Mouse (Mus musculus): ENCODE data around the gene Epb41l2. TPM values are rescaled to one million over a fixed set of nuclear protein-coding genes. Genes with fewer than 3 reads are reported as not detected.

The Epb41l2 gene
- polyA plus RNA-seq, 1 experiment from 2014 or later, result 16.2 TPM

DNA sequence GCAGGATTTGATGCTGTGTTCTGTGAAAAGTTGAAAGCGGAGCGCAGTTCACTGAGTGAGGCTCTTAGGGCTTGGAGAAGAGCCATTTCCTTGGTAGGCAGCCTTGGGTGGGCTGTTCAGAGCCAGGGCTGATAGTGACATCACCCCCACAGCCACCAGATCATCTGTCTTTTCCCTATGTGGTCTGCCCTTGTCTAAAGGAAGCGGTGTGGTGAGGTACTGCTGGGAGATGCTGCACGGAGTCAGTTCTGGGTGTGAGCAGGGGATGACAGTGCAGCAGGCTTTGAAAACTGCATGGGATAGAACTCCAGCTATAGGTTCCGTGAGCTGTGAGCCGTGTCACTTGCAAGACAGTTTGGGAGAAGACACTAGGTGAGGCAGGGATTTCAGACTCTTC, 45.1 kb downstream of the Epb41l2 start:
- no peak for ATAC-seq
- Histone ChIP-seq H3K27ac (no peak overlapping the region), H3K27me3 (replicated peaks) (no peaks in the 10 kb centered on the region), H3K9ac (no peak overlapping the region), H3K4me3 (no peak overlapping the region), H3K4me2 (no peak overlapping the region), H3K9me3 (replicated peaks) (no peaks in the 10 kb centered on the region), H3K36me3 (no peaks in the 10 kb centered on the region), H3K4me1 (peaks cover 20% of the 10 kb centered on the region)
- 43% methylated on average over 6 of the region's 6 CpGs for WGBS (ENCODE audit: insufficient replicate concordance)

DNA sequence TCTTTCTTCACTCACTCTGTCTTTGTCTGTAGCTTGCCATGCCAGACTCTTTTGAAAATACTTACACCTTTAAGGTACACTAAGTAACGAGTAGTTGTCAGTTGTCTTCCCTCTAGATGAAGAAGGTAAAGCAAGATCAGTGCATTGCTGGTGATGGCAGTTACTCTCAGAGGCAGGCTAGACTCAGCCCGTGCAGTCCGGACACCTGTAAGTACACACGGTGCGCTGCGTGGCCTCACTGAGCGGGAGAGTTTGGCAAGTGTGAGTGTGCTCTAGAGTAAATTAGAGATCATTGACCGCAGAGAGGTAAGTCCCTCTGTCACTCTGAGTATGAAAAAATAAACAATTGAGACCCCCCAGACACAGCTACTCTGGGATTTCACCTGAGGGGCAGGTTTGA, 46.0 kb downstream of the Epb41l2 start:
- no peak overlapping the region for H3K4me3 ChIP-seq
- no peak overlapping the region for H3K27ac ChIP-seq
- no peak overlapping the region for H3K9ac ChIP-seq
- no peaks in the 10 kb centered on the region for H3K27me3 ChIP-seq (replicated peaks)
- WGBS (ENCODE audit: insufficient replicate concordance), result 84% methylated on average over 8 of the region's 8 CpGs
- H3K4me1 ChIP-seq, result peaks cover 16% of the 10 kb centered on the region
- no peak for ATAC-seq
- H3K36me3 ChIP-seq, result no peaks in the 10 kb centered on the region
- H3K9me3 ChIP-seq (replicated peaks), result no peaks in the 10 kb centered on the region
- H3K4me2 ChIP-seq, result no peak overlapping the region

DNA sequence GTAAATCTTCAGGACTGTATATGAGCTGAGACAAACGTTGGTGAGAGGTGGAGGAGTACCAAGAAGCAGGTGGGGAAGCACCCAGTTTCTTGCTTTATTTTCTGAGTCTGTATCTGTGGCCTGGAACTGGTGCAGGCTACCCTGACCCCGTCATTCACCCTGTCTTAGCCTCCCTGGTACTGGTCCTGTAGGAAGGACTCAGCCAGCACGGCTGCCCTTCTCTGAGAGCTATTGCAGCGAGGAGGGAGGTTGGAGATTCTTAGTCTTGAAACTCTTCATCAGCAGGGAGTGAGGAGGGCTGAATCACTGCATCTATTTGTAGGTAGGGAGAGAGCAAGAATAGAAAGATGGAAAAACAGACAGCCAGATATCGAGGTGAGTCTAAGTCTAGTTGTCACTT, 47.1 kb downstream of the Epb41l2 start:
- 65% methylated on average over 5 of the region's 5 CpGs for WGBS (ENCODE audit: insufficient replicate concordance)
- no peak overlapping the region for H3K4me3 ChIP-seq
- no peaks in the 10 kb centered on the region for H3K9me3 ChIP-seq (replicated peaks)
- no peak overlapping the region for H3K27ac ChIP-seq
- H3K27me3 ChIP-seq (replicated peaks), result no peaks in the 10 kb centered on the region
- ATAC-seq, result no peak
- H3K36me3 ChIP-seq, result no peaks in the 10 kb centered on the region
- peaks cover 11% of the 10 kb centered on the region for H3K4me1 ChIP-seq
- H3K9ac ChIP-seq, result no peak overlapping the region
- no peak overlapping the region for H3K4me2 ChIP-seq

DNA sequence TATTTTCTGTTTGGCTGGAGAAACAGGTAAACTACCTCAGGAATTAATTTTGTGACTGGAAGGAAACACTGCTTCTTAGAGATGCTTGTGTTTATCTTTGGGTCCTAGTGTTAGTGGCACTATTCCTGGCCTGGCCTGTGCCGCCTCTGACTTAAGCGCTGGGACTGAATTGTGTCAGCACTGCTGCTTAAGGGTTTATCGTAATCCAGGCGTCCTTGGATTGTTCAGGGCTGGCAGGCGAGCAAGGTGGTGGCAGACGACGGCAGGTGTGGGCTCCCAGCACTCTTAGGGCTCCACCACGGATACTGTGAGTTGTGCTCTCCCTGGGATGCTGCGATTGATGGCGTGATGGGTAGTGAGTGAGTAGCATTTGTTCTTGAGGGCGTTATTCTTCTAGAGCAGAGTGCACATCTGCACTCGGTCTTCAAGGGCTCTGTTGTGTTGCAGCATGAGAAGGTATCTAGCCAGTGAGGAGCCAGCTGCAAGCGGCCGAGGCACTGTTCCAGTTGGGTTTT, 48.6 kb downstream of the Epb41l2 start:
- Histone ChIP-seq H3K9me3 (replicated peaks) (no peaks in the 10 kb centered on the region), H3K27ac (no peak overlapping the region), H3K4me3 (no peak overlapping the region), H3K4me2 (no peak overlapping the region), H3K27me3 (replicated peaks) (no peaks in the 10 kb centered on the region), H3K4me1 (peaks cover 11% of the 10 kb centered on the region), H3K9ac (no peak overlapping the region), H3K36me3 (no peaks in the 10 kb centered on the region)
- WGBS (ENCODE audit: insufficient replicate concordance), result 77% methylated on average over 14 of the region's 14 CpGs
- no peak for ATAC-seq

DNA sequence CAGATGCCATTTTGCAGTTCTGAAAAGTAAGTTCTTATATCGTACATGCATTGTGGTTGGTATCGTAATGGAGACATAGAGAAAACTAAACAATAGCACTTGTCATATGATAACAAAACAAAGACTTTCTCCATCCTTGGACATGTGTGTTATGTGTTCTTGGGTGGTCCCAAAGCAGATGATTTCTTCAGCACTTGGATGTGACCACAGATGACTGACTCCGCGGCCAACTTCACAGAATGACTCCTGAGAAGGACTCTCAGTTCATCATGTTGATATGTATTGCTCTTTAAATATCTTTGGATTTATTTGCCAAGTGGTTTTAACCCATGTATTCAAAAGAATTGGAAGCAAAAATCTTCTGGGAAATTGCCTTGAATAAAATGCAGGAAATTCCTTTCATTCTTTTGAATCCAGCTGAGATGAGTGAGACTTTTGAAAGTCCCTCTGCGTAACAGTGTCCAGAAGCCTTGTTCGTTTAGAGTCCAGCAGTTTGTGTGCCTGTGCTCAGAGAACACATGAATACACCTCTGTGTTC, 52.3 kb downstream of the Epb41l2 start:
- ATAC-seq, result no peak
- Histone ChIP-seq H3K4me3 (no peak overlapping the region), H3K4me1 (peaks cover 12% of the 10 kb centered on the region), H3K27me3 (replicated peaks) (no peaks in the 10 kb centered on the region), H3K9ac (no peak overlapping the region), H3K27ac (no peak overlapping the region), H3K9me3 (replicated peaks) (no peaks in the 10 kb centered on the region), H3K4me2 (no peak overlapping the region), H3K36me3 (no peaks in the 10 kb centered on the region)
- 76% methylated on average over 6 of the region's 6 CpGs for WGBS (ENCODE audit: insufficient replicate concordance)

DNA sequence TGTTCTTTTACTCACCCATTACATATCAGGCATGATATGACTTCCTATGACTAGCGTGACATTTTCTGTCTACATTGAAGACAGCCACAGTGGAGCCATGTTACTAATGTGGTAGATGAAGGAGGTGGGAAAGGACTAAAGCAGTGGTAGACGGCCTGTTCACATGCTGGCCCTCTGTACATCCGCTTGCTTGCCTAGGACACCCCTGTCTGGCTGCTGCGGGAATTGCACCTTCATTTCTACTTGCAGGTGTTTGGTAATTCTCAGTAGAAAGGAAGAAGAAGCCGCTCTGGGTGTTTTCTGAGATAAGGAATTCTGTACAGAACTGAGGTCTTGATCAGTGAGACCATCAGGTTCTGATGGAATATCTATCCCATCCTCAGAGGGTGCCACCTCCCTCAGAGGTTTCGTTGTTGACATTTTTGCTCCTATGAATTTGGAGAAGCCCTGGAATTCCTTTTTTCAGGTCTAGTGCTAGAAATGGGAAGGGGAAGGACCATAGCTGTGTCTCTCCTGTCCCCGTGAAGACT, 55.7 kb downstream of the Epb41l2 start:
- ATAC-seq, result peak; percentile 73
- no peak overlapping the region for H3K9ac ChIP-seq
- H3K4me3 ChIP-seq, result no peak overlapping the region
- H3K4me1 ChIP-seq, result peaks cover 12% of the 10 kb centered on the region
- H3K36me3 ChIP-seq, result no peaks in the 10 kb centered on the region
- H3K27ac ChIP-seq, result no peak overlapping the region
- no peaks in the 10 kb centered on the region for H3K27me3 ChIP-seq (replicated peaks)
- H3K4me2 ChIP-seq, result no peak overlapping the region
- 45% methylated on average over 7 of the region's 7 CpGs for WGBS (ENCODE audit: insufficient replicate concordance)
- no peaks in the 10 kb centered on the region for H3K9me3 ChIP-seq (replicated peaks)

DNA sequence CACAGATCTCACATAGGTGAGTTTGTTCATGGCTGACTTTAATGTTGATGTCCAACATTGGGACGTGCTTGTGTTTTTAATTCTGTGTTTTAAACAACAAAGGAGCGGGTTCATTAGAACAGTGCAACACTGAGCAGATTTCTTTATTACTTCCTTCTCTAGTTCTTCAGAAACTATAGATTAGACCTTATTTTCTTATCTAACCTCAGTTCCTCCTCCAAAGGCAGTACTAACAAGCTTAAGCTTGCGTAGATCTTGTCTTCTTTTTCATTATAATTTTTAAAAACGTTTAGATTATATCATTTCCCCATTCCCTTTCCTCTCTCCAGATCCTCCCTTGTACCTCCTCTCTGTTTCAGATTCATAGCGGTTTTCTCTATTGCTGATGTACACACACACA, 57.1 kb downstream of the Epb41l2 start:
- no peaks in the 10 kb centered on the region for H3K9me3 ChIP-seq (replicated peaks)
- no peak overlapping the region for H3K4me2 ChIP-seq
- peaks cover 12% of the 10 kb centered on the region for H3K4me1 ChIP-seq
- no peaks in the 10 kb centered on the region for H3K36me3 ChIP-seq
- no peak overlapping the region for H3K27ac ChIP-seq
- H3K9ac ChIP-seq, result no peak overlapping the region
- no peak overlapping the region for H3K4me3 ChIP-seq
- H3K27me3 ChIP-seq (replicated peaks), result no peaks in the 10 kb centered on the region
- 66% methylated on average over 5 of the region's 5 CpGs for WGBS (ENCODE audit: insufficient replicate concordance)
- no peak for ATAC-seq

DNA sequence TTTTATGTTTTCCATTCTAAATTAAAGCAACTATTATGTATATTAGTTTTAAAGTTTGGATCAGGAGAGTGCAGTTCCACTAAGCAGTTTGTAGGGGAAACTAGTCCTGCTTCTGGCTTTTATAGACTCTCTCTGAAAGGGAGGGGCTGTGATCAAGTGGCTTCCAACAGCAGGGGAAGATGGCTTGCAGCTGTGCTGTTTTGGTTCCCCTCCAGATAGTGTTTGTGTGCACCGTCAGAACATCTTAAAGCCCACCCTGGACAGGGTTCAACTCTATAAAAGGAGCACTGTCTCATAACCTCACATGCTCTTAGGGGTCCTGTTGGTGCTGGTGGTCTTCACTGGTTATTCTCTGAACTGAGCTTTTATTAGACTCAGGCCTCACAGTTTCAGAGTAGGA, 66.5 kb downstream of the Epb41l2 start:
- no peak for ATAC-seq
- 17% methylated on average over 1 of the region's 1 CpGs for WGBS (ENCODE audit: insufficient replicate concordance)

DNA sequence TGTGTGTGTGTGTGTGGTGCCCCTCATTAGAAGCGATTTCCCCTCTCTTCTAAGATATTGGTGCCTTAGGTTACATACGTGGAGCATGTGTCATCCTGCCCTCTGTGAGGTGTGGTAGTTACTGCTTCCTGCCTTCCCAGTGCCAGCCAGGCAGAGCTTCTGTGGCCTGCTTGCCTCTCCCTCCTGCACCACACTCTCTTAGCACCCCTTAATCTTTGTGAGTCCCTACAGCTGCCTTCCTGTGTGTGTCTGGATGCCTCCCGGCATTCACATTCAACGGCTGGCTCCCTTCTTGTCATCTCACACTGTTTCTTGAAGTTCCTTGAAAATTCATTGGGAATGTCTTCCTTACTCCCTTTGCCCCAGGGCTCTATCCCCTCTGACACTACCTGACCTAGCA, 67.2 kb downstream of the Epb41l2 start:
- Histone ChIP-seq H3K4me3 (no peak overlapping the region), H3K36me3 (no peaks in the 10 kb centered on the region)

More for the DNA sequence above, 66.5 kb downstream of the Epb41l2 start:
- Histone ChIP-seq H3K4me3 (no peak overlapping the region), H3K4me2 (no peak overlapping the region), H3K36me3 (no peaks in the 10 kb centered on the region), H3K4me1 (peaks cover 33% of the 10 kb centered on the region), H3K27ac (no peak overlapping the region), H3K27me3 (replicated peaks) (no peaks in the 10 kb centered on the region), H3K9ac (no peak overlapping the region), H3K9me3 (replicated peaks) (no peaks in the 10 kb centered on the region)

DNA sequence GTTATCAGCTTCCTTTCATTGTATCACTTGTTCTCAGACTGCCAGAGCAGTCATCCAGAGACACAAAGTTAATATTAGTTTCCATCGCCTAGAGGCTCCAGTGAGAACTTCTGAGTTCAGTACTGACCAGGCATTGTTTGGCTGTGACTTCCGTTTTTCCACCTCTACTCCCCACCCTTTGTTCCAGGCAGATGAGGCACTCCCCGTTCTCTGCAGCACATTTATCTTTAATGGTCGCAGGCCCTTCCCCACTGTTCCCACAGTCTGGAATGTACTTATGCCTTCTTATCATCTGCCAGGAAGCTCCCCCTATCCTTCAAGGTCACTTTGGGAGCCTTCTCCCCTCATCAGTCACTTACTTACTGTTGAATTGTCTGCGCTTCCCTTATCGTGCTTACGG, 67.9 kb downstream of the Epb41l2 start:
- peaks cover 41% of the 10 kb centered on the region for H3K4me1 ChIP-seq
- no peaks in the 10 kb centered on the region for H3K36me3 ChIP-seq
- WGBS (ENCODE audit: insufficient replicate concordance), result 23% methylated on average over 7 of the region's 7 CpGs
- peak overlapping the region; percentile 14; the same call in 1 of the 2 replicates for H3K4me2 ChIP-seq
- no peak overlapping the region for H3K4me3 ChIP-seq
- H3K27me3 ChIP-seq (replicated peaks), result no peaks in the 10 kb centered on the region
- no peak overlapping the region for H3K27ac ChIP-seq
- H3K9me3 ChIP-seq (replicated peaks), result no peaks in the 10 kb centered on the region
- no peak for ATAC-seq
- H3K9ac ChIP-seq, result no peak overlapping the region

More for the DNA sequence above, 67.2 kb downstream of the Epb41l2 start:
- no peaks in the 10 kb centered on the region for H3K9me3 ChIP-seq (replicated peaks)
- 37% methylated on average over 4 of the region's 4 CpGs for WGBS (ENCODE audit: insufficient replicate concordance)
- H3K9ac ChIP-seq, result no peak overlapping the region
- H3K4me1 ChIP-seq, result peaks cover 38% of the 10 kb centered on the region
- H3K27me3 ChIP-seq (replicated peaks), result no peaks in the 10 kb centered on the region
- no peak overlapping the region for H3K27ac ChIP-seq
- no peak for ATAC-seq
- H3K4me2 ChIP-seq, result 0 out of 2 replicates have a peak overlapping the region, but pooled peaks have one; percentile 14

DNA sequence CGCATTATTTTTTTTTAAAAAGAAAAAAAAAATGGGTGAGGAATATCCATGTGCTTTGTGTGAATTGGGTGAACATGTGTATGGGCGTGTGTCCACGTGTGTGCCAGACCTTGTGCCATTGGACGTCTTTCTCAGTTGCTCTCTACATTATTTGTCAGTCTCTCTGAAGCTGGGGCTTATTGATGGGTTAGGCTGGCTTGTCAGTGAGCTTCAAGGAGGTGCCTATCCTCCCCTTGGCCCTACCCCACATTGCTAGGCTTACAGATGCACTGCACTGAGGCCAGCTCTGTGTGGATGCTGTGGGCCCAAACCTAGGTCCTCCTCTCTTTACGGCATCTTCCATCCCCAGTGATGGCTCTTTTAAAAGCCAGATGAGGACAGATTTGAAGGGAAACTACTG, 69.1 kb downstream of the Epb41l2 start:
- Histone ChIP-seq H3K4me1 (peaks cover 51% of the 10 kb centered on the region), H3K4me2 (no peak overlapping the region), H3K27me3 (replicated peaks) (no peaks in the 10 kb centered on the region), H3K4me3 (no peak overlapping the region), H3K27ac (no peak overlapping the region), H3K9ac (no peak overlapping the region), H3K9me3 (replicated peaks) (no peaks in the 10 kb centered on the region), H3K36me3 (no peaks in the 10 kb centered on the region)
- ATAC-seq, result no peak
- WGBS (ENCODE audit: insufficient replicate concordance), result 85% methylated on average over 5 of the region's 5 CpGs

DNA sequence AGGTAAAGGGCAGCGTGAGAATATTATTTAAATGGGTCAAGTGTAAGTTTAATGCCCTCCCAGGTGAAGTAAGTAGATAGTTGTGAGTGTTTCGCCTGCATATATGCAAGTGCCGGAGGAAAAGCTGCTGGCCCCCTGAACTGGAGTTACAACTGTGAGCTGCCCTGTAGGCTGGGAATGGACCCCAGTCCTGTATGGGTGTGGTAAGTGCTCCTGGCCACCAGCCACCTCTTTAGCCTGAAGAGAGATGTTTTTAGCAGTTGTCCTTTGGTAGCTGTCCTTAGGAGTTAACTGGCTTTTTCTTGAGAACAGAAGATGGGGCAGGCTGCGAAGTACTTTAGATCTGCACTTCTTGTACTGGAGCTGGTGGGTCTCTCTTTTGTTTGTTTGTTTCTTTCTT, 69.7 kb downstream of the Epb41l2 start:
- ATAC-seq, result no peak
- H3K9me3 ChIP-seq (replicated peaks), result no peaks in the 10 kb centered on the region
- H3K4me2 ChIP-seq, result no peak overlapping the region
- H3K36me3 ChIP-seq, result no peaks in the 10 kb centered on the region
- no peak overlapping the region for H3K9ac ChIP-seq
- 78% methylated on average over 4 of the region's 4 CpGs for WGBS (ENCODE audit: insufficient replicate concordance)
- H3K4me3 ChIP-seq, result no peak overlapping the region
- no peaks in the 10 kb centered on the region for H3K27me3 ChIP-seq (replicated peaks)
- H3K27ac ChIP-seq, result no peak overlapping the region
- peaks cover 55% of the 10 kb centered on the region for H3K4me1 ChIP-seq

DNA sequence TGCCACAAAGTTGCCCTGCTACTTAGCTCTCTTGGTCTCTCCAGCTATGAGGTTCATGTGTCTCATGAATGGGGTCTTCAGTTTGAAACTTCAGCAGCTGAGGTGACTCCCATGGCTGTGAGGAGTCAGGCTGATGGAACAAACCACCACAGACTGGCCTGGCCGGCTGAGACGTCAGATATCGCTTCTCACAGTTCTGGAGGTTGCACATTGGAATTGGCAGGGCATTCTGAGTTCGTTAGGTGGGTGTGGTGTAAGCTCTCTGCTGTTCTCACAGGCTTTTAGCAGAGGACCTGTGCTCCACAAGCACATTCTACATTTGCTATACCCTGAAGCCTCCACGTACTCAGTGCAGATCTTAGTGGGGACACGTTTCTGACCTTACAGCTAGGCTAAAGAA, 71.3 kb downstream of the Epb41l2 start:
- peak; percentile 48; the same call in 1 of the 2 replicates for ATAC-seq

More for the DNA sequence above, 71.3 kb downstream of the Epb41l2 start:
- H3K4me3 ChIP-seq, result no peak overlapping the region
- H3K4me2 ChIP-seq, result no peak overlapping the region
- no peaks in the 10 kb centered on the region for H3K36me3 ChIP-seq
- no peaks in the 10 kb centered on the region for H3K9me3 ChIP-seq (replicated peaks)
- no peak overlapping the region for H3K27ac ChIP-seq
- no peak overlapping the region for H3K9ac ChIP-seq
- peaks cover 64% of the 10 kb centered on the region for H3K4me1 ChIP-seq
- WGBS (ENCODE audit: insufficient replicate concordance), result 26% methylated on average over 6 of the region's 6 CpGs
- no peaks in the 10 kb centered on the region for H3K27me3 ChIP-seq (replicated peaks)
